ENCODE assay signal across 8 mouse cellular contexts in genomic region chr2:32711301-32712056, GRCm38 (mm10). TPM values are rescaled to one million over a fixed set of nuclear protein-coding genes. Genes with fewer than 3 reads are reported as not detected.
DNase-seq lines count a peak whose midpoint lies in the region; ATAC-seq lines count a peak whose summit lies in the region.

No protein-coding gene starts in this region.

- H3K4me3 ChIP-seq in megakaryocyte, embryonic 14.5 days (replicated peaks): peak overlapping the region; percentile 97
- H3K4me3 ChIP-seq in forebrain, embryonic 10.5 days: peak overlapping the region; percentile 97
- peak overlapping the region; percentile 77 for H3K4me3 ChIP-seq in limb, embryonic 13.5 days
- H3K4me3 ChIP-seq in stomach, embryonic 14.5 days (ENCODE audit: low read depth, low read length): peak overlapping the region; percentile 80

- H3K4me1 ChIP-seq in megakaryocyte, embryonic 14.5 days: peaks cover 72% of the 10 kb centered on the region
- H3K4me1 ChIP-seq in forebrain, embryonic 10.5 days: peaks cover 44% of the 10 kb centered on the region
- H3K4me1 ChIP-seq in limb, embryonic 13.5 days: peaks cover 21% of the 10 kb centered on the region
- H3K4me1 ChIP-seq in stomach, embryonic 14.5 days (ENCODE audit: control insufficient read depth, insufficient read depth, low read length): peaks cover 18% of the 10 kb centered on the region

- 0 out of 2 replicates have a peak, but pooled peaks cover under 1% of the 10 kb centered on the region for H3K9me3 ChIP-seq in megakaryocyte, embryonic 14.5 days
- no peaks in the 10 kb centered on the region for H3K9me3 ChIP-seq in forebrain, embryonic 10.5 days
- no peaks in the 10 kb centered on the region for H3K9me3 ChIP-seq in limb, embryonic 13.5 days
- no peaks in the 10 kb centered on the region for H3K9me3 ChIP-seq in stomach, embryonic 14.5 days (ENCODE audit: control insufficient read depth, low read depth, low read length)

- H3K27me3 ChIP-seq in megakaryocyte, embryonic 14.5 days (replicated peaks): no peaks in the 10 kb centered on the region
- no peaks in the 10 kb centered on the region for H3K27me3 ChIP-seq in forebrain, embryonic 10.5 days (ENCODE audit: poor library complexity, severe bottlenecking)
- H3K27me3 ChIP-seq in limb, embryonic 13.5 days: no peaks in the 10 kb centered on the region
- no peaks in the 10 kb centered on the region for H3K27me3 ChIP-seq in stomach, embryonic 14.5 days (ENCODE audit: control insufficient read depth, insufficient read depth, low read length)

- peak overlapping the region; percentile 98 for H3K27ac ChIP-seq in forebrain, embryonic 10.5 days
- H3K27ac ChIP-seq in limb, embryonic 13.5 days: peak overlapping the region; percentile 97
- peak overlapping the region; percentile 98; the same call in 1 of the 2 replicates for H3K27ac ChIP-seq in stomach, embryonic 14.5 days (ENCODE audit: low read length)

- H3K9ac ChIP-seq in limb, embryonic 13.5 days: peak overlapping the region; percentile 89
- peak overlapping the region; percentile 72 for H3K9ac ChIP-seq in stomach, embryonic 14.5 days (replicated peaks; ENCODE audit: low read depth, low read length)

- peak overlapping the region; percentile 79 for H3K4me2 ChIP-seq in limb, embryonic 13.5 days (replicated peaks)
- H3K4me2 ChIP-seq in stomach, embryonic 14.5 days (replicated peaks; ENCODE audit: low read depth, low read length): peak overlapping the region; percentile 52

- DNase-seq in forebrain, embryonic 10.5 days (ENCODE audit: extremely low spot score, low spot score): no peak
- DNase-seq in adrenal gland, adult 8-10 months: no peak
- no peak for DNase-seq in ovary, postnatal 10 days (ENCODE audit: low spot score)
- no peak for DNase-seq in adrenal gland, postnatal 10 days

- no peak for ATAC-seq in megakaryocyte, adult 5-6 weeks (ENCODE audit: poor library complexity, severe bottlenecking)
- ATAC-seq in limb, embryonic 13.5 days (ENCODE audit: low FRiP score, low read depth): no peak
- ATAC-seq in stomach, embryonic 14.5 days (ENCODE audit: insufficient number of reproducible peaks, insufficient read depth, low FRiP score, low read depth): no peak

- H3K36me3 ChIP-seq in megakaryocyte, embryonic 14.5 days (replicated peaks; ENCODE audit: low read length): peaks cover 51% of the 10 kb centered on the region
- peaks cover 51% of the 10 kb centered on the region for H3K36me3 ChIP-seq in forebrain, embryonic 10.5 days (replicated peaks)
- peaks cover 51% of the 10 kb centered on the region for H3K36me3 ChIP-seq in limb, embryonic 13.5 days
- peaks cover 32% of the 10 kb centered on the region for H3K36me3 ChIP-seq in stomach, embryonic 14.5 days (ENCODE audit: control insufficient read depth, insufficient read depth, low read length)

- 30% methylated on average over 9 of the region's 9 CpGs for WGBS in forebrain, embryonic 10.5 days
- WGBS in limb, embryonic 13.5 days: 24% methylated on average over 9 of the region's 9 CpGs
- WGBS in stomach, embryonic 14.5 days: 25% methylated on average over 9 of the region's 9 CpGs

RNA-seq across cellular contexts. Expression of gene Cdk9, which starts 1.4 kb away (rescaled TPM):
- polyA plus RNA-seq in megakaryocyte, embryonic 14.5 days (2012; ENCODE audit: insufficient read depth, low replicate concordance): 148 and 403 TPM in 2 replicates
- total RNA-seq in megakaryocyte, adult 5-6 weeks (2015): 82.1 and 84.4 TPM in 2 replicates
- total RNA-seq in megakaryocyte, adult 5-6 weeks (2017): 73.9 and 79.2 TPM in 2 replicates
- polyA plus RNA-seq in forebrain, embryonic 10.5 days (2016; fragmentation: Nextera tagmentation; extraction: Ambion mirVana): 135 and 139 TPM in 2 replicates
- 106 and 112 TPM in 2 replicates for polyA plus RNA-seq in limb, embryonic 13.5 days (2015; fragmentation: Nextera tagmentation; extraction: Ambion mirVana)
- 78.6 and 80.8 TPM in 2 replicates for polyA plus RNA-seq in stomach, embryonic 14.5 days (2014; fragmentation: Nextera tagmentation; extraction: Ambion mirVana)
- 100 to 1,000 TPM in 1 of 4 experiments, 10 to 100 TPM in 3; 80.8 to 110 (median 92.1) TPM for total RNA-seq in adrenal gland, adult 8-10 months (2022)
- total RNA-seq in adrenal gland, postnatal 10 days (2021): 10 to 100 TPM; 65.5 to 70.9 TPM

RNA-seq across cellular contexts. Expression of gene Fpgs, which starts 7.5 kb away (rescaled TPM):
- 39.7 and 57.5 TPM in 2 replicates for polyA plus RNA-seq in megakaryocyte, embryonic 14.5 days (2012; ENCODE audit: insufficient read depth, low replicate concordance)
- total RNA-seq in megakaryocyte, adult 5-6 weeks (2015): 0.91 and 4.6 TPM in 2 replicates
- 2.6 and 3.0 TPM in 2 replicates for total RNA-seq in megakaryocyte, adult 5-6 weeks (2017)
- 27.4 and 29.5 TPM in 2 replicates for polyA plus RNA-seq in forebrain, embryonic 10.5 days (2016; fragmentation: Nextera tagmentation; extraction: Ambion mirVana)
- 34.3 and 35.4 TPM in 2 replicates for polyA plus RNA-seq in limb, embryonic 13.5 days (2015; fragmentation: Nextera tagmentation; extraction: Ambion mirVana)
- 25.9 and 27.1 TPM in 2 replicates for polyA plus RNA-seq in stomach, embryonic 14.5 days (2014; fragmentation: Nextera tagmentation; extraction: Ambion mirVana)
- total RNA-seq in adrenal gland, adult 8-10 months (2022): 10 to 100 TPM; 10.8 to 22.2 (median 18.7) TPM
- total RNA-seq in adrenal gland, postnatal 10 days (2021): 10 to 100 TPM; 27.1 to 37.6 TPM

RNA-seq across cellular contexts. Expression of gene Sh2d3c, which starts 9.4 kb away (rescaled TPM):
- polyA plus RNA-seq in megakaryocyte, embryonic 14.5 days (2012; ENCODE audit: insufficient read depth, low replicate concordance): 13.4 and 21.1 TPM in 2 replicates
- total RNA-seq in megakaryocyte, adult 5-6 weeks (2015): 49.8 and 56.2 TPM in 2 replicates
- 30.1 and 38.2 TPM in 2 replicates for total RNA-seq in megakaryocyte, adult 5-6 weeks (2017)
- polyA plus RNA-seq in forebrain, embryonic 10.5 days (2016; fragmentation: Nextera tagmentation; extraction: Ambion mirVana): 28.6 and 30.2 TPM in 2 replicates
- polyA plus RNA-seq in limb, embryonic 13.5 days (2015; fragmentation: Nextera tagmentation; extraction: Ambion mirVana): 21.2 and 22.9 TPM in 2 replicates
- 28.2 and 28.4 TPM in 2 replicates for polyA plus RNA-seq in stomach, embryonic 14.5 days (2014; fragmentation: Nextera tagmentation; extraction: Ambion mirVana)
- 10 to 100 TPM; 12.4 to 23.9 (median 18.0) TPM for total RNA-seq in adrenal gland, adult 8-10 months (2022)
- total RNA-seq in adrenal gland, postnatal 10 days (2021): 10 to 100 TPM; 28.9 to 35.4 TPM

RNA-seq across cellular contexts. Expression of gene 6330409D20Rik, which starts 29.3 kb away (rescaled TPM):
- 3.0 TPM in 1 of 2 replicates, not detected in the other for polyA plus RNA-seq in megakaryocyte, embryonic 14.5 days (2012; ENCODE audit: insufficient read depth, low replicate concordance)
- total RNA-seq in megakaryocyte, adult 5-6 weeks (2015): not detected in 2 replicates
- total RNA-seq in megakaryocyte, adult 5-6 weeks (2017): not detected in 2 replicates
- polyA plus RNA-seq in forebrain, embryonic 10.5 days (2016; fragmentation: Nextera tagmentation; extraction: Ambion mirVana): 0.69 and 1.2 TPM in 2 replicates
- polyA plus RNA-seq in limb, embryonic 13.5 days (2015; fragmentation: Nextera tagmentation; extraction: Ambion mirVana): 0.51 TPM in 1 of 2 replicates, not detected in the other
- 0.67 and 0.77 TPM in 2 replicates for polyA plus RNA-seq in stomach, embryonic 14.5 days (2014; fragmentation: Nextera tagmentation; extraction: Ambion mirVana)
- not detected for total RNA-seq in adrenal gland, adult 8-10 months (2022)
- total RNA-seq in adrenal gland, postnatal 10 days (2021): under 1 TPM in 1 of 2 experiments, not detected in 1; 0.30 TPM

RNA-seq across cellular contexts. Expression of gene Tor2a, which starts 45.6 kb away (rescaled TPM):
- 30.1 and 93.0 TPM in 2 replicates for polyA plus RNA-seq in megakaryocyte, embryonic 14.5 days (2012; ENCODE audit: insufficient read depth, low replicate concordance)
- total RNA-seq in megakaryocyte, adult 5-6 weeks (2015): 19.0 and 24.2 TPM in 2 replicates
- 17.7 and 17.8 TPM in 2 replicates for total RNA-seq in megakaryocyte, adult 5-6 weeks (2017)
- polyA plus RNA-seq in forebrain, embryonic 10.5 days (2016; fragmentation: Nextera tagmentation; extraction: Ambion mirVana): 54.0 and 54.9 TPM in 2 replicates
- 72.7 and 74.5 TPM in 2 replicates for polyA plus RNA-seq in limb, embryonic 13.5 days (2015; fragmentation: Nextera tagmentation; extraction: Ambion mirVana)
- 71.3 and 75.7 TPM in 2 replicates for polyA plus RNA-seq in stomach, embryonic 14.5 days (2014; fragmentation: Nextera tagmentation; extraction: Ambion mirVana)
- total RNA-seq in adrenal gland, adult 8-10 months (2022): 10 to 100 TPM; 22.6 to 31.1 (median 28.5) TPM
- 10 to 100 TPM; 27.7 to 32.6 TPM for total RNA-seq in adrenal gland, postnatal 10 days (2021)
